In genomic region chr2:91683919-91684318, GRCm38 (mm10) we compare ENCODE assay signal across 19 mouse cellular contexts. TPM values are rescaled to one million over a fixed set of nuclear protein-coding genes. Genes with fewer than 3 reads are reported as not detected.
A peak's percentile ranks its signal among the peaks of the same experiment; 100 is the strongest.
DNase-seq lines count a peak whose midpoint lies in the region; ATAC-seq and TF ChIP-seq lines count a peak whose summit lies in the region.
"Had no signal": no experiment of that assay in that cellular context is flagged by ENCODE, and none has a peak within 500 bp of the region (broad histone marks: within the 10 kb centered on the region; RNA-seq: fewer than 3 reads in every experiment).

No protein-coding gene starts in this region.

- no peak for TF ChIP-seq EP300 in lung, postnatal 0 days (IDR thresholded peaks at IDR 0.05)

- no peak overlapping the region for H3K9ac ChIP-seq in lung, postnatal 0 days (replicated peaks; ENCODE audit: low read depth)
- H3K9ac ChIP-seq: embryonic facial prominence, embryonic 15.5 days; heart, embryonic 12.5 days; hindbrain, embryonic 12.5 days; liver, embryonic 15.5 days had no signal

- H3K27ac ChIP-seq in lung, postnatal 0 days (ENCODE audit: low read length) = no peak overlapping the region
- no peak overlapping the region for H3K27ac ChIP-seq in forebrain, embryonic 10.5 days
- H3K27ac ChIP-seq: embryonic facial prominence, embryonic 15.5 days; hindbrain, embryonic 12.5 days; liver, embryonic 15.5 days had no signal

- peak; percentile 58 for ATAC-seq in frontal cortex, adult (ENCODE audit: low TSS enrichment)
- ATAC-seq in lung, postnatal 0 days = peak; percentile 55
- ATAC-seq: inflammation-experienced regulatory T-cells, adult 6 months had no signal

- no peak overlapping the region for H3K4me3 ChIP-seq in lung, postnatal 0 days (ENCODE audit: low read depth, low read length)
- no peak overlapping the region for H3K4me3 ChIP-seq in forebrain, embryonic 10.5 days
- H3K4me3 ChIP-seq: embryonic facial prominence, embryonic 15.5 days; heart, embryonic 12.5 days; hindbrain, embryonic 12.5 days; liver, embryonic 15.5 days had no signal

- WGBS in lung, postnatal 0 days = 69% methylated on average over 8 of the region's 8 CpGs
- WGBS in forebrain, embryonic 10.5 days = 80% methylated on average over 8 of the region's 8 CpGs

- H3K9me3 ChIP-seq in lung, postnatal 0 days (ENCODE audit: low read length) = no peaks in the 10 kb centered on the region
- no peaks in the 10 kb centered on the region for H3K9me3 ChIP-seq in forebrain, embryonic 10.5 days
- H3K9me3 ChIP-seq: embryonic facial prominence, embryonic 15.5 days; heart, embryonic 12.5 days; hindbrain, embryonic 12.5 days; liver, embryonic 15.5 days had no signal

- H3K36me3 ChIP-seq in lung, postnatal 0 days (ENCODE audit: insufficient read depth, low read length) = peaks cover 29% of the 10 kb centered on the region
- H3K36me3 ChIP-seq in forebrain, embryonic 10.5 days (replicated peaks) = peaks cover 48% of the 10 kb centered on the region

- no peak for DNase-seq in frontal cortex, postnatal 10 days (ENCODE audit: low spot score in 2 of 2)
- DNase-seq in right cerebral cortex, postnatal 25 days = peak; percentile 23
- DNase-seq in right cerebral cortex, postnatal 36 days (ENCODE audit: low spot score in 2 of 2) = no peak
- DNase-seq in lung, postnatal 0 days (ENCODE audit: low spot score) = peak; percentile 60
- no peak for DNase-seq in adrenal gland, postnatal 10 days
- no peak for DNase-seq in forebrain, embryonic 10.5 days (ENCODE audit: extremely low spot score, low spot score)
- DNase-seq: embryo, embryonic 11 days; gastrocnemius, postnatal 14 days; heart, postnatal 14 days; kidney, postnatal 36 days; retina, postnatal 1 day; thymus, postnatal 36 days had no signal

- H3K4me1 ChIP-seq in lung, postnatal 0 days (ENCODE audit: insufficient read depth, low read depth, low read length) = no peaks in the 10 kb centered on the region
- H3K4me1 ChIP-seq in forebrain, embryonic 10.5 days = no peaks in the 10 kb centered on the region
- H3K4me1 ChIP-seq: embryonic facial prominence, embryonic 15.5 days; hindbrain, embryonic 12.5 days; liver, embryonic 15.5 days had no signal

- no peak overlapping the region for H3K4me2 ChIP-seq in lung, postnatal 0 days (replicated peaks; ENCODE audit: low read depth, low read length)
- H3K4me2 ChIP-seq: embryonic facial prominence, embryonic 15.5 days; heart, embryonic 12.5 days; hindbrain, embryonic 12.5 days; liver, embryonic 15.5 days; midbrain, embryonic 11.5 days had no signal

- no peak for TF ChIP-seq CTCF in lung, postnatal 0 days (IDR thresholded peaks at IDR 0.05)

- no peaks in the 10 kb centered on the region for H3K27me3 ChIP-seq in lung, postnatal 0 days (replicated peaks; ENCODE audit: insufficient read depth, low read length)
- H3K27me3 ChIP-seq in forebrain, embryonic 10.5 days (ENCODE audit: poor library complexity, severe bottlenecking) = no peaks in the 10 kb centered on the region
- H3K27me3 ChIP-seq: embryonic facial prominence, embryonic 15.5 days; heart, embryonic 12.5 days; hindbrain, embryonic 12.5 days; liver, embryonic 15.5 days had no signal

RNA-seq across cellular contexts. Expression of gene Atg13, which starts 26.5 kb away (rescaled TPM):
- polyA plus RNA-seq in lung, postnatal 0 days (2015; fragmentation: Nextera tagmentation; extraction: Ambion mirVana) = 23.1 and 26.2 TPM in 2 replicates
- total RNA-seq in adrenal gland, postnatal 10 days (2021) = 10 to 100 TPM; 41.3 to 42.0 TPM
- polyA plus RNA-seq in forebrain, embryonic 10.5 days (2016; fragmentation: Nextera tagmentation; extraction: Ambion mirVana) = 20.6 and 21.6 TPM in 2 replicates

RNA-seq across cellular contexts. Expression of gene Harbi1, which starts 26.7 kb away (rescaled TPM):
- 11.5 and 12.2 TPM in 2 replicates for polyA plus RNA-seq in lung, postnatal 0 days (2015; fragmentation: Nextera tagmentation; extraction: Ambion mirVana)
- total RNA-seq in adrenal gland, postnatal 10 days (2021) = 1 to 10 TPM; 7.3 to 9.8 TPM
- 22.9 and 23.2 TPM in 2 replicates for polyA plus RNA-seq in forebrain, embryonic 10.5 days (2016; fragmentation: Nextera tagmentation; extraction: Ambion mirVana)

RNA-seq across cellular contexts. Expression of gene Arhgap1, which starts 34.3 kb away (rescaled TPM):
- polyA plus RNA-seq in lung, postnatal 0 days (2015; fragmentation: Nextera tagmentation; extraction: Ambion mirVana) = 151 and 163 TPM in 2 replicates
- total RNA-seq in adrenal gland, postnatal 10 days (2021) = 10 to 100 TPM; 53.8 to 70.9 TPM
- polyA plus RNA-seq in forebrain, embryonic 10.5 days (2016; fragmentation: Nextera tagmentation; extraction: Ambion mirVana) = 67.4 and 70.0 TPM in 2 replicates

RNA-seq across cellular contexts. Expression of gene Zfp408, which starts 34.3 kb away (rescaled TPM):
- 4.7 and 5.2 TPM in 2 replicates for polyA plus RNA-seq in lung, postnatal 0 days (2015; fragmentation: Nextera tagmentation; extraction: Ambion mirVana)
- total RNA-seq in adrenal gland, postnatal 10 days (2021) = 10 to 100 TPM; 13.2 to 16.9 TPM
- 10.1 and 11.6 TPM in 2 replicates for polyA plus RNA-seq in forebrain, embryonic 10.5 days (2016; fragmentation: Nextera tagmentation; extraction: Ambion mirVana)

RNA-seq across cellular contexts. Expression of gene Ambra1, which starts 46.0 kb away (rescaled TPM):
- polyA plus RNA-seq in lung, postnatal 0 days (2015; fragmentation: Nextera tagmentation; extraction: Ambion mirVana) = 7.1 and 7.3 TPM in 2 replicates
- 10 to 100 TPM; 24.4 to 30.9 TPM for total RNA-seq in adrenal gland, postnatal 10 days (2021)
- 21.5 and 23.2 TPM in 2 replicates for polyA plus RNA-seq in forebrain, embryonic 10.5 days (2016; fragmentation: Nextera tagmentation; extraction: Ambion mirVana)

Comparison
In these comparisons a context has a peak if more than half of its experiments do, and no peak if none do; other contexts are left out.
1. DNase-seq: peak in right cerebral cortex, postnatal 25 days (single experiment) and lung, postnatal 0 days (single experiment); none in frontal cortex, postnatal 10 days (0 of 2), right cerebral cortex, postnatal 36 days (0 of 2), adrenal gland, postnatal 10 days (single experiment) and forebrain, embryonic 10.5 days (single experiment).